Mouse (Mus musculus) embryonic facial prominence, embryonic 12.5 days (tissue): ENCODE data around the gene Rpl23a. TPM values are rescaled to one million over a fixed set of nuclear protein-coding genes. Genes with fewer than 3 reads are reported as not detected.
A peak's percentile ranks its signal among the peaks of the same experiment; 100 is the strongest.

Experiments
- ATAC-seq: fragments of 200-750 bp; cut with Nextera tagmentation; 2 replicates; pipeline ENCODE4 v1.8.0; 2017; ENCODE audit not compliant: insufficient number of reproducible peaks, insufficient read depth, low FRiP score, low TSS enrichment
- H3K27ac ChIP-seq: fragments of 300-500 bp; sonication (generic); 2 replicates; pipeline ENCODE4 v1.5.1; 2016; ENCODE audit warnings: mild to moderate bottlenecking
- H3K27me3 ChIP-seq: fragments of 300-500 bp; sonication (generic); 2 replicates; pipeline ENCODE4 v1.6.1; 2016; ENCODE audit warnings: mild to moderate bottlenecking, moderate library complexity
- H3K36me3 ChIP-seq: fragments of 300-500 bp; sonication (generic); 2 replicates; pipeline ENCODE4 v1.6.1; 2016; ENCODE audit warnings: mild to moderate bottlenecking
- H3K4me1 ChIP-seq: fragments of 300-500 bp; sonication (generic); 2 replicates; pipeline ENCODE4 v1.6.1; 2016
- H3K4me2 ChIP-seq: fragments of 300-500 bp; sonication (generic); replicated peaks from 2 replicates; pipeline ENCODE4 v1.6.1; 2016; ENCODE audit warnings: mild to moderate bottlenecking, moderate library complexity
- H3K4me3 ChIP-seq: fragments of 300-500 bp; sonication (generic); 2 replicates; pipeline ENCODE4 v1.5.1; 2016; ENCODE audit warnings: mild to moderate bottlenecking
- H3K9ac ChIP-seq: fragments of 300-500 bp; sonication (generic); 2 replicates; pipeline ENCODE4 v1.6.1; 2016; ENCODE audit warnings: mild to moderate bottlenecking, moderate library complexity
- H3K9me3 ChIP-seq: fragments of 300-500 bp; sonication (generic); 2 replicates; pipeline ENCODE4 v1.6.1; 2016; ENCODE audit warnings: mild to moderate bottlenecking, moderate library complexity
- WGBS: fragments of 180-500 bp; shearing (Covaris S2); methylation state at CpG from one replicate; pipeline ENCODE4 v1.1.7; 2016; 5-methylcytosine and 5-hydroxymethylcytosine counted together
- polyA plus RNA-seq: library from polyadenylated mRNA; unstranded; fragments of >200 nt; fragmentation: Nextera tagmentation; extraction: Ambion mirVana; gene quantifications from 2 replicates; pipeline ENCODE4 v1.2.1, GENCODE M21; 2016

The Rpl23a gene
- polyA plus RNA-seq, 1 experiment from 2014 or later = 1,230 TPM

- Histone ChIP-seq H3K4me2 (peak overlapping the region; percentile 76), H3K36me3 (peaks cover 33% of the 10 kb centered on the region), H3K4me1 (peaks cover 29% of the 10 kb centered on the region), H3K27ac (peak overlapping the region; percentile 100), H3K9ac (peak overlapping the region; percentile 99), H3K27me3 (no peaks in the 10 kb centered on the region), H3K4me3 (peak overlapping the region; percentile 99), H3K9me3 (no peaks in the 10 kb centered on the region)
- ATAC-seq = no peak
- under 1% methylated on average over 14 of the region's 14 CpGs for WGBS
Observed at GRCm38 (mm10) chr11:78164604-78164923, 18.8 kb downstream of the Rpl23a start.

DNA sequence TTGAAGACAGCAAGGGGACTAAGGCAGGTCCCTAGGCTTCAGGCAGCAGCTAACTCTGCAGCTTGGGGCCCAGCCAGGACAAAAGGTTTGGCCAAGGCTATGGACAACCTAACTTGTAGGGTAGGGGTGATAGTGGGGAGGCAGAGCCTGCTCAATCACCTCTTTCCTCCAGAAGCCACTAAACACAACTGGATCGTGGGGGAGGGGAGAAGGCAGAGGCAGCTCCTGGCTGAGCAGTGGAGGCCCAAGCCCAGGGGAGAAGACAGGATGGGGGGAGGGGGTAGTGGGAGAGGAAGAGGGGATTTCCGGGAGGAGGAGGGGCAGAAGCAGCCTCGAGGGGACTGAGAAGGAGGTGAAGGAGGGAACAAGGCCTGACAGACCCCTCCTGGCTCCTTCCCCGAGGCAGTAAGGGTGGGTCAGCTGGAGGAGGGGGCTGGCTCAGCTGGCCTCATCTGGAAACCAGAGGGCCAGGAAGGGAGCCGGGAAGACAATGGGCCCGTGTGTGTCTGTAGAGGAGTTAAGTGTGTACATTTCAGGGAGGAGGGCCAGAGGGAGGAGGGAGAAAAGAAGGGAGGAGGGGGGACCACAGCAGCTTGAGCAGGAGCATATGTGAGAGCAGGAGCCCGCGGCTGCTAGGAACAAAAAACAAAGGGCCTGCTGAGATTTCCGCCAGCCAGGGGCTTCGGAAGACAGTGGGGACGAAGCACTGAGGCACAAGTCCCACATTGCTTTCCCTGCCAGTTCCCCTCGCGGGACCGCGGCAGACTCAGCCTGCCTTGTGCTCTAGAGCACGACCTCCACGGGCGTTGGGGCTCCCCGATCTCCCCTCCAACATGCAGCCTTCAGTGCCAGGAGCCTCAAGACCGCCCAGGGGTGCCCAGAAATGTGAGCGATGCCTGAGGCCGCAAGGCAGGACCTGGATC, 19.4 kb downstream of the Rpl23a start:
- H3K4me1 ChIP-seq = peaks cover 33% of the 10 kb centered on the region
- H3K4me3 ChIP-seq = peak overlapping the region; percentile 99
- no peaks in the 10 kb centered on the region for H3K27me3 ChIP-seq
- H3K9ac ChIP-seq = peak overlapping the region; percentile 99
- WGBS = 0% methylated on average over 22 of the region's 22 CpGs
- peak overlapping the region; percentile 100 for H3K27ac ChIP-seq
- H3K36me3 ChIP-seq = peaks cover 38% of the 10 kb centered on the region
- peak; percentile 65 for ATAC-seq
- no peaks in the 10 kb centered on the region for H3K9me3 ChIP-seq
- peak overlapping the region; percentile 76 for H3K4me2 ChIP-seq

GRCm38 (mm10) chr11:78163045-78163444, 20.3 kb downstream of the Rpl23a start:
- Histone ChIP-seq H3K4me2 (peak overlapping the region; percentile 76), H3K4me1 (peaks cover 33% of the 10 kb centered on the region), H3K27ac (peak overlapping the region; percentile 100), H3K27me3 (no peaks in the 10 kb centered on the region), H3K9ac (peak overlapping the region; percentile 99), H3K9me3 (no peaks in the 10 kb centered on the region), H3K36me3 (peaks cover 47% of the 10 kb centered on the region), H3K4me3 (peak overlapping the region; percentile 99)
- 37% methylated on average over 2 of the region's 2 CpGs for WGBS
- ATAC-seq = no peak

DNA sequence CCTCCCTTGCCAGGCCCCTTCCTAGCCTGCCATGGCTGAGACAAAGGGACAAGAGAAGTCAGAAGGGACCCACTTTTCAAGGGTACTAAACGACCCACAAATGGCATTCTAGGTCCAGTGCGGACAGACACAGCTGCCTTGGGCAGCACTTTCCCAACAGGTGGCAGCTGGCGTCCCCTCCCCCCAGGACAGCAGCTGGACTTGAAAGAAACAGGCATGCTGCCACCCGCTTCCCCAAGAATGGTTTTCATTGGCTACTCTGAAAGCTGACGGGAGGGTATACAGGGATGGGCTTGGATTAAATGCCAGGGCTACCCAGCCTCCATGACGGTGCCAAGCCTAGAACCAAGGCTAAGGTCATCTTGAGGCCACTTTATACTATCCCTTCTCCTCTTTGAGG, 20.9 kb downstream of the Rpl23a start:
- WGBS = 53% methylated on average over 6 of the region's 6 CpGs
- Histone ChIP-seq H3K4me1 (peaks cover 33% of the 10 kb centered on the region), H3K9ac (peak overlapping the region; percentile 99), H3K27ac (peak overlapping the region; percentile 100), H3K36me3 (peaks cover 53% of the 10 kb centered on the region), H3K4me3 (peak overlapping the region; percentile 99), H3K27me3 (no peaks in the 10 kb centered on the region), H3K4me2 (peak overlapping the region; percentile 76), H3K9me3 (no peaks in the 10 kb centered on the region)
- ATAC-seq = no peak

GRCm38 (mm10) chr11:78161968-78162367, 21.4 kb downstream of the Rpl23a start:
- H3K9ac ChIP-seq = peak overlapping the region; percentile 99; the same call in 1 of the 2 replicates
- ATAC-seq = no peak
- peaks cover 33% of the 10 kb centered on the region for H3K4me1 ChIP-seq
- H3K36me3 ChIP-seq = peaks cover 56% of the 10 kb centered on the region
- peak overlapping the region; percentile 76 for H3K4me2 ChIP-seq
- WGBS = 43% methylated on average over 4 of the region's 4 CpGs
- H3K27ac ChIP-seq = peak overlapping the region; percentile 100; the same call in 1 of the 2 replicates
- H3K27me3 ChIP-seq = no peaks in the 10 kb centered on the region
- peak overlapping the region; percentile 99; the same call in 1 of the 2 replicates for H3K4me3 ChIP-seq
- no peaks in the 10 kb centered on the region for H3K9me3 ChIP-seq

- ATAC-seq = no peak
- H3K9ac ChIP-seq = peak overlapping the region; percentile 20; the same call in 1 of the 2 replicates
- H3K4me1 ChIP-seq = peaks cover 27% of the 10 kb centered on the region
- H3K4me2 ChIP-seq = no peak overlapping the region
- WGBS = 90% methylated on average over 14 of the region's 14 CpGs
- H3K9me3 ChIP-seq = no peaks in the 10 kb centered on the region
- peak overlapping the region; percentile 41; the same call in 1 of the 2 replicates for H3K27ac ChIP-seq
- no peak overlapping the region for H3K4me3 ChIP-seq
- H3K27me3 ChIP-seq = no peaks in the 10 kb centered on the region
- peaks cover 61% of the 10 kb centered on the region for H3K36me3 ChIP-seq
Observed at GRCm38 (mm10) chr11:78161169-78161568, 22.2 kb downstream of the Rpl23a start.

GRCm38 (mm10) chr11:78160675-78161074, 22.7 kb downstream of the Rpl23a start:
- Histone ChIP-seq H3K9ac (no peak overlapping the region), H3K36me3 (peaks cover 64% of the 10 kb centered on the region), H3K27me3 (no peaks in the 10 kb centered on the region), H3K4me2 (no peak overlapping the region), H3K4me1 (peaks cover 23% of the 10 kb centered on the region), H3K4me3 (no peak overlapping the region), H3K27ac (no peak overlapping the region), H3K9me3 (no peaks in the 10 kb centered on the region)
- WGBS = 92% methylated on average over 3 of the region's 3 CpGs
- ATAC-seq = no peak

GRCm38 (mm10) chr11:78160171-78160570, 23.2 kb downstream of the Rpl23a start:
- 85% methylated on average over 18 of the region's 18 CpGs for WGBS
- Histone ChIP-seq H3K9me3 (no peaks in the 10 kb centered on the region), H3K27ac (no peak overlapping the region), H3K4me3 (no peak overlapping the region), H3K36me3 (peaks cover 69% of the 10 kb centered on the region), H3K4me1 (peaks cover 22% of the 10 kb centered on the region), H3K27me3 (no peaks in the 10 kb centered on the region), H3K9ac (no peak overlapping the region), H3K4me2 (no peak overlapping the region)
- ATAC-seq = no peak

DNA sequence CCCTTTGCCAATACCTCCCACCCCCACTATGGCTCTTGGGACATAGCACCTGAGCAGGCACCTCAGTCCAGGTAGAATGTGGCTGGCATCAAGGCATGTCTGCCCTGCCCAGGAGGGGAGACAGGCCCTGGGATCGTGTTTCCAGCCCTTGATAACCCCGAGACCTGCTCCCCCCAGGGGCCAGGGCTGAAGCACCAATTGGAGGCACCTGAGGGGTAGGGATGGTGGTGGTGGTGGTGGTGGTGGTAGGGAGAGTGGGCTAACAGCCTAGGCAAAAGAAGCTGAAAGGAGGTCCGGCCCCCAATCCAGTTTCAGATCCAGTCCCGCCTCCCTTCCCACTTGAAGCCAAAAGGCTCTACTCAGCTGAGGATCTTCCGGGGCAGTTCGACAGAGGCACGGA, 23.8 kb downstream of the Rpl23a start:
- no peaks in the 10 kb centered on the region for H3K27me3 ChIP-seq
- 0 out of 2 replicates have a peak overlapping the region, but pooled peaks have one; percentile 46 for H3K27ac ChIP-seq
- 66% methylated on average over 7 of the region's 7 CpGs for WGBS
- peaks cover 22% of the 10 kb centered on the region for H3K4me1 ChIP-seq
- no peak overlapping the region for H3K4me2 ChIP-seq
- H3K9me3 ChIP-seq = no peaks in the 10 kb centered on the region
- no peak overlapping the region for H3K4me3 ChIP-seq
- peaks cover 76% of the 10 kb centered on the region for H3K36me3 ChIP-seq
- ATAC-seq = no peak
- no peak overlapping the region for H3K9ac ChIP-seq

DNA sequence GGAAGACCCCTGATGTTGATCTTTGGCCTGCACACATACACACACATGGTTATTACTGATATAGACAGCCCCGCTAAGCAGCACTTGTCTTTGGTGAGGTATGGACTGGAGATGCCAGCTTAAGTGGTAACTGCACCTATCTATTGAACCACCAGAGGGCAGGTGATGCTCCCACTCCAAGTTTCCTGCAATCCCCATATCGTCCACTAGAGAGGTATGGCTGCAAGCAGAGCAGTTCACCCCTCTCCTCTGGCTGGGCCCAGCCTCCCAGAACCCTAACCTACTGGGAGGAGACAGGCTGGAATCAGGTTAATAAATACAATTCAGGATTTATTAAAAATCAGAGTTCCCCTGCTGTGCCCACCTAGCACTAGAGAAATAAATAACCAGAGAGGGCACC, 24.3 kb downstream of the Rpl23a start:
- WGBS = 30% methylated on average over 2 of the region's 2 CpGs
- H3K4me1 ChIP-seq = peaks cover 22% of the 10 kb centered on the region
- ATAC-seq = no peak

GRCm38 (mm10) chr11:78156156-78156699, 27.2 kb downstream of the Rpl23a start:
- H3K27ac ChIP-seq = no peak overlapping the region
- ATAC-seq = no peak
- no peak overlapping the region for H3K4me3 ChIP-seq
- 68% methylated on average over 6 of the region's 6 CpGs for WGBS
- no peak overlapping the region for H3K9ac ChIP-seq
- no peaks in the 10 kb centered on the region for H3K9me3 ChIP-seq
- H3K36me3 ChIP-seq = peaks cover 88% of the 10 kb centered on the region
- H3K4me1 ChIP-seq = peaks cover 9% of the 10 kb centered on the region
- H3K27me3 ChIP-seq = no peaks in the 10 kb centered on the region
- H3K4me2 ChIP-seq = no peak overlapping the region

More for the DNA sequence above, 24.3 kb downstream of the Rpl23a start:
- H3K36me3 ChIP-seq = peaks cover 80% of the 10 kb centered on the region
- H3K9ac ChIP-seq = no peak overlapping the region
- no peak overlapping the region for H3K27ac ChIP-seq
- no peak overlapping the region for H3K4me3 ChIP-seq
- H3K4me2 ChIP-seq = no peak overlapping the region
- H3K9me3 ChIP-seq = no peaks in the 10 kb centered on the region
- no peaks in the 10 kb centered on the region for H3K27me3 ChIP-seq

GRCm38 (mm10) chr11:78155674-78156073, 27.7 kb downstream of the Rpl23a start:
- Histone ChIP-seq H3K4me3 (no peak overlapping the region), H3K4me1 (peaks cover 9% of the 10 kb centered on the region), H3K36me3 (peaks cover 88% of the 10 kb centered on the region), H3K9ac (no peak overlapping the region), H3K27me3 (no peaks in the 10 kb centered on the region), H3K9me3 (no peaks in the 10 kb centered on the region), H3K27ac (peak overlapping the region; percentile 26; the same call in 1 of the 2 replicates), H3K4me2 (no peak overlapping the region)
- WGBS = 63% methylated on average over 5 of the region's 5 CpGs
- no peak for ATAC-seq
